Mouse (Mus musculus) intestine, postnatal 0 days (tissue): ENCODE data around the gene Abcb5. TPM values are rescaled to one million over a fixed set of nuclear protein-coding genes. Genes with fewer than 3 reads are reported as not detected.

Experiments used
- ATAC-seq: fragments of 200-750 bp; cut with Nextera tagmentation; 2 replicates; pipeline ENCODE4 v1.8.0; 2017; ENCODE audit warnings: mild to moderate bottlenecking, moderate TSS enrichment, moderate library complexity
- H3K27ac ChIP-seq: fragments of 300-500 bp; sonication (generic); 2 replicates; pipeline ENCODE4 v1.5.1; 2014; ENCODE audit warnings: mild to moderate bottlenecking, low read depth, low read length, moderate library complexity
- H3K27me3 ChIP-seq: fragments of 300-500 bp; sonication (generic); replicated peaks from 2 replicates; pipeline ENCODE4 v1.6.1; 2014; ENCODE audit warnings: low read length, mixed read lengths; ENCODE audit not compliant: control insufficient read depth, insufficient read depth
- H3K36me3 ChIP-seq: fragments of 300-500 bp; sonication (generic); 2 replicates; pipeline ENCODE4 v1.6.1; 2014; ENCODE audit warnings: mild to moderate bottlenecking, moderate library complexity; ENCODE audit not compliant: control insufficient read depth, insufficient read depth
- H3K4me1 ChIP-seq: fragments of 300-500 bp; sonication (generic); replicated peaks from 2 replicates; pipeline ENCODE4 v1.6.1; 2014; ENCODE audit warnings: antibody characterized with exemption, low read length, mixed read lengths; ENCODE audit not compliant: control insufficient read depth, insufficient read depth
- H3K4me2 ChIP-seq: fragments of 300-500 bp; sonication (generic); replicated peaks from 2 replicates; pipeline ENCODE4 v1.6.1; 2014; ENCODE audit warnings: low read depth, mild to moderate bottlenecking, moderate library complexity
- H3K4me3 ChIP-seq: fragments of 300-500 bp; sonication (generic); 2 replicates; pipeline ENCODE4 v1.5.1; 2014; ENCODE audit warnings: low read depth, low read length
- H3K9ac ChIP-seq: fragments of 300-500 bp; sonication (generic); 2 replicates; pipeline ENCODE4 v1.6.1; 2014; ENCODE audit warnings: mild to moderate bottlenecking, low read depth, low read length
- H3K9me3 ChIP-seq: fragments of 300-500 bp; sonication (generic); 2 replicates; pipeline ENCODE4 v1.6.1; 2016; ENCODE audit warnings: mixed run types; ENCODE audit not compliant: control insufficient read depth
- CTCF ChIP-seq: sonication (generic); IDR thresholded peaks from 2 replicates; pipeline ENCODE4 v1.5.1; 2016; ENCODE audit warnings: low read depth, mild to moderate bottlenecking, control low read depth, antibody characterized with exemption, moderate library complexity
- WGBS: fragments of 180-500 bp; shearing (Covaris S2); extraction: QIAGEN DNeasy Blood & Tissue Kit; methylation state at CpG from one replicate; pipeline ENCODE4 v1.1.7; 2014; 5-methylcytosine and 5-hydroxymethylcytosine counted together
- polyA plus RNA-seq: library from polyadenylated mRNA; unstranded; fragments of >200 nt; fragmentation: Nextera tagmentation; extraction: Ambion mirVana; gene quantifications from 2 replicates; pipeline ENCODE4 v1.2.1, GENCODE M21; 2015

Abcb5 gene
- polyA plus RNA-seq, 1 experiment from 2014 or later, result not detected

- TF ChIP-seq CTCF, result no peak
- Histone ChIP-seq H3K36me3 (no peaks in the 10 kb centered on the region), H3K9ac (no peak overlapping the region), H3K9me3 (no peaks in the 10 kb centered on the region), H3K4me3 (no peak overlapping the region), H3K4me2 (no peak overlapping the region), H3K4me1 (no peaks in the 10 kb centered on the region), H3K27ac (no peak overlapping the region), H3K27me3 (peaks cover 96% of the 10 kb centered on the region)
- no peak for ATAC-seq
- WGBS, result 9% methylated on average over 3 of the region's 3 CpGs
Observed at GRCm38 (mm10) chr12:118845351-118845750, 120.9 kb downstream of the Abcb5 start.

GRCm38 (mm10) chr12:118844841-118845240 is 121.4 kb downstream of the Abcb5 start:
- WGBS, result 10% methylated on average over 3 of the region's 3 CpGs
- Histone ChIP-seq H3K9me3 (no peaks in the 10 kb centered on the region), H3K27me3 (peaks cover 96% of the 10 kb centered on the region), H3K4me1 (no peaks in the 10 kb centered on the region), H3K4me2 (no peak overlapping the region), H3K9ac (no peak overlapping the region), H3K36me3 (no peaks in the 10 kb centered on the region), H3K4me3 (no peak overlapping the region), H3K27ac (no peak overlapping the region)
- TF ChIP-seq CTCF, result no peak
- no peak for ATAC-seq

- H3K4me1 ChIP-seq, result no peaks in the 10 kb centered on the region
- no peak for ATAC-seq
- H3K9ac ChIP-seq, result no peak overlapping the region
- no peak for TF ChIP-seq CTCF
- no peak overlapping the region for H3K4me3 ChIP-seq
- no peak overlapping the region for H3K27ac ChIP-seq
- H3K36me3 ChIP-seq, result no peaks in the 10 kb centered on the region
- H3K4me2 ChIP-seq, result no peak overlapping the region
- no peaks in the 10 kb centered on the region for H3K9me3 ChIP-seq
- peaks cover 97% of the 10 kb centered on the region for H3K27me3 ChIP-seq
Observed at GRCm38 (mm10) chr12:118844111-118844510, 122.1 kb downstream of the Abcb5 start.

DNA sequence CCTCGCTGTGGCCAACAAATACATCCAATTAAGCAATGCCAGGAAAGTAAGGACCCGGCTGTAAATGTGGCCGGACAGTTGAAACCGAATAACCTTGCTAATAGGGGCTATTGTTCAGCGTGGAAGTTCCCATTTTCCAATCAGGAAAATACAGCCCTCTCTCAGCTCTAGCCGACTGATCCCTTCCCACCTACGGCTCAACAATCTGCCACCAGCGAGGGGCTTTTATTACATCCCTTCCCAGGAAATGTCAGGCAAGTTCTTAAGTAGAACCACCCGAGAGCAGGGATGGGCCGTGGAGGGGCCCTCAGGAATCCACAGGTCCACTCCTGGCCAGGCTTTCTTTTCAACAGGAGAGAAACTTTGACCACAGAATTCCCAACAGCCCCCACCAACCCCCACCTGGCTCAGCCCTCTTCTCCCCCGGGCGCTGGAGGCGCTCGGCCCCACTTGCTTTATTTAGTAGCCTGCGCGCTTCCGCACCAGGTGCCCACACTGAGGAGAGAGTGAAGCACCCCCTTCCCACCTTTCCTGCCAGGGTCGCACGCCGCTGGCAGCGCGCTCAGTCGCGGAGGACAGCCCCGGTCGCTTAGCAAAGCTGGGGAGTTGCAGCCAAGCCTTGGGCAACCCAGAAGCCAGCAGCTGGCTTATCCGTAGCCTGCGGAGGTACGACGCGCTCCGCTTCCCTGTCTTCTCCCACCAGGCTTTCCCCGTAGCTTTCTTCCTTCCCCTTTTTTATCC is 123.4 kb downstream of the Abcb5 start:
- TF ChIP-seq CTCF, result no peak
- Histone ChIP-seq H3K27ac (no peak overlapping the region), H3K4me1 (no peaks in the 10 kb centered on the region), H3K4me3 (no peak overlapping the region), H3K27me3 (peaks cover 97% of the 10 kb centered on the region), H3K4me2 (no peak overlapping the region), H3K9ac (no peak overlapping the region), H3K36me3 (no peaks in the 10 kb centered on the region), H3K9me3 (no peaks in the 10 kb centered on the region)
- ATAC-seq, result no peak
- whole genome bisulfite sequencing, result 2% methylated on average over 33 of the region's 33 CpGs

- Histone ChIP-seq H3K4me2 (no peak overlapping the region), H3K27me3 (peaks cover 97% of the 10 kb centered on the region), H3K4me3 (no peak overlapping the region), H3K36me3 (no peaks in the 10 kb centered on the region), H3K9me3 (no peaks in the 10 kb centered on the region), H3K9ac (no peak overlapping the region), H3K4me1 (no peaks in the 10 kb centered on the region), H3K27ac (no peak overlapping the region)
- no peak for TF ChIP-seq CTCF
- 10% methylated on average over 6 of the region's 6 CpGs for WGBS
- ATAC-seq, result no peak
Observed at GRCm38 (mm10) chr12:118841971-118842550, 124.2 kb downstream of the Abcb5 start.

DNA sequence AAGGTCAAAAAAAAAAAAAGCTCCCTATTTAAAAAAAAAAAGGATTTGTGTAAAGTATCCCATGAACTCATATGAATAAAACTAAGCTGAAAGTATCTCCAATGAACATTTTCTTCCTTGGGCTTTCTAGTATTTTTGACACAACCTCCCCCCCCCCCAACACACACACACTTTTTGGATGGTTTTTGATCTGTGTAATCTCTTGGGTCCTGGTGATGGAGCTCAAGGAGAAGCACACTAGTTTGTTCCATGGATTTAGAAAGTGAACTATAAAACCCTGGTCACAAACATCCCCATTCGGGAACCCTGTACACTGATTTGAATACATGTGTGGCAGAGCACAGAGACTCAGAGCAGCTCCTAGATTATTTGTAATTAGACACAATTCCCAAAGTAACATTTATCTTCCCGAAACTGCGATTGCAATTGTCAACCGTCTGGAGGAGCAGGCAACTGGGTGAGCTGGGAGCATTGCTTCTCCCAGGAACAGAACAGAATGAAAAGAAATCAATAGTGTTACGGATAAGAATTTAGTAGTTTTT is 124.8 kb downstream of the Abcb5 start:
- no peak overlapping the region for H3K27ac ChIP-seq
- H3K9me3 ChIP-seq, result no peaks in the 10 kb centered on the region
- H3K4me3 ChIP-seq, result no peak overlapping the region
- no peak for ATAC-seq
- no peak overlapping the region for H3K4me2 ChIP-seq
- 5% methylated on average over 5 of the region's 5 CpGs for WGBS
- no peak for TF ChIP-seq CTCF
- peaks cover 5% of the 10 kb centered on the region; the same call in 1 of the 2 replicates for H3K4me1 ChIP-seq
- no peak overlapping the region for H3K9ac ChIP-seq
- H3K36me3 ChIP-seq, result no peaks in the 10 kb centered on the region
- H3K27me3 ChIP-seq, result peaks cover 97% of the 10 kb centered on the region
